Mouse (Mus musculus): ENCODE results near the gene Hcn3. TPM values are rescaled to one million over a fixed set of nuclear protein-coding genes. Genes with fewer than 3 reads are reported as not detected.

Hcn3 gene
- polyA plus RNA-seq, 1 experiment from 2014 or later, result 17.1 TPM

- H3K9ac ChIP-seq (replicated peaks), result no peak overlapping the region
- ATAC-seq (ENCODE audit: low FRiP score, low read depth), result no peak
- H3K4me2 ChIP-seq (replicated peaks), result no peak overlapping the region
- H3K36me3 ChIP-seq, result no peaks in the 10 kb centered on the region
- WGBS, result 86% methylated on average over 7 of the region's 7 CpGs
- H3K27ac ChIP-seq (replicated peaks), result 0 out of 2 replicates have a peak overlapping the region, but pooled peaks have one; percentile 10
- no peak overlapping the region for H3K4me3 ChIP-seq
- peaks cover 7% of the 10 kb centered on the region; the same call in 1 of the 2 replicates for H3K4me1 ChIP-seq
- H3K27me3 ChIP-seq, result peaks cover 21% of the 10 kb centered on the region
- H3K9me3 ChIP-seq, result no peaks in the 10 kb centered on the region
Observed at GRCm38 (mm10) chr3:89133063-89133450, 26.9 kb downstream of the Hcn3 start.

GRCm38 (mm10) chr3:89132285-89133062 is 27.5 kb downstream of the Hcn3 start:
- H3K9me3 ChIP-seq, result no peaks in the 10 kb centered on the region
- H3K36me3 ChIP-seq, result no peaks in the 10 kb centered on the region
- H3K4me3 ChIP-seq, result peak overlapping the region; percentile 34
- peaks cover 21% of the 10 kb centered on the region for H3K27me3 ChIP-seq
- H3K4me2 ChIP-seq (replicated peaks), result peak overlapping the region; percentile 56
- H3K27ac ChIP-seq (replicated peaks), result no peak overlapping the region
- ATAC-seq (ENCODE audit: low FRiP score, low read depth), result no peak
- peaks cover 7% of the 10 kb centered on the region; the same call in 1 of the 2 replicates for H3K4me1 ChIP-seq
- peak overlapping the region; percentile 54 for H3K9ac ChIP-seq (replicated peaks)
- 19% methylated on average over 30 of the region's 30 CpGs for WGBS

GRCm38 (mm10) chr3:89131816-89132215 is 28.2 kb downstream of the Hcn3 start:
- Histone ChIP-seq H3K4me1 (peaks cover 7% of the 10 kb centered on the region; the same call in 1 of the 2 replicates), H3K4me3 (no peak overlapping the region), H3K27ac (replicated peaks) (no peak overlapping the region), H3K9ac (replicated peaks) (no peak overlapping the region), H3K27me3 (peaks cover 21% of the 10 kb centered on the region), H3K4me2 (replicated peaks) (peak overlapping the region; percentile 56), H3K36me3 (no peaks in the 10 kb centered on the region), H3K9me3 (no peaks in the 10 kb centered on the region)
- 54% methylated on average over 4 of the region's 4 CpGs for WGBS
- ATAC-seq (ENCODE audit: low FRiP score, low read depth), result no peak

- peaks cover 15% of the 10 kb centered on the region for H3K27me3 ChIP-seq
- H3K9me3 ChIP-seq, result no peaks in the 10 kb centered on the region
- H3K36me3 ChIP-seq, result no peaks in the 10 kb centered on the region
- H3K9ac ChIP-seq (replicated peaks), result no peak overlapping the region
- H3K4me1 ChIP-seq, result peaks cover 7% of the 10 kb centered on the region; the same call in 1 of the 2 replicates
- H3K4me2 ChIP-seq (replicated peaks), result no peak overlapping the region
- WGBS, result 90% methylated on average over 3 of the region's 3 CpGs
- no peak overlapping the region for H3K4me3 ChIP-seq
- no peak for ATAC-seq (ENCODE audit: low FRiP score, low read depth)
- no peak overlapping the region for H3K27ac ChIP-seq (replicated peaks)
Observed at GRCm38 (mm10) chr3:89129908-89130307, 30.1 kb downstream of the Hcn3 start.

DNA sequence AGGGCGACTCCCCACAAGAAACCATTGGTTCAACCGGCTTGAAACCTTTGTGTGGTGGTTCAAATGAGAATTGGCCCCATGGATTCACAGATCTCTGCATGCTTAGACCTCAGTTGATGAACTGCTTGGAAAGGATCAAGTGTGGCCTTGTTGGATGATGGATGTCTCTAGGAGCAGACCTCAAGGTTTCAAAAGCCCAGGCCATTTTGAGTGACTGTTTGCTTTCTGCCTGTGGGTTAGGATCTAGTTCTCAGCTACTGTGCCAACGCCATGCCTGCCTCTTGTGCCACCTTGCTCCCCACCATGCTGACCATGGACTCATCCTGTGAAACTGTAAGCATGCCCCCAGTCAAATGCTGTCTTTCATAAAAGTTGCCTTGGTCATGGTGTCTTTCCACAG is 34.0 kb downstream of the Hcn3 start:
- H3K9ac ChIP-seq (replicated peaks), result no peak overlapping the region
- WGBS, result 89% methylated on average over 3 of the region's 3 CpGs

GRCm38 (mm10) chr3:89124241-89124640 is 35.8 kb downstream of the Hcn3 start:
- Histone ChIP-seq H3K27ac (replicated peaks) (no peak overlapping the region), H3K27me3 (no peaks in the 10 kb centered on the region), H3K9me3 (no peaks in the 10 kb centered on the region), H3K9ac (replicated peaks) (no peak overlapping the region), H3K4me3 (no peak overlapping the region), H3K36me3 (no peaks in the 10 kb centered on the region), H3K4me1 (no peaks in the 10 kb centered on the region), H3K4me2 (replicated peaks) (no peak overlapping the region)
- 84% methylated on average over 3 of the region's 3 CpGs for WGBS
- ATAC-seq (ENCODE audit: low FRiP score, low read depth), result no peak

More for the DNA sequence above, 34.0 kb downstream of the Hcn3 start:
- H3K4me1 ChIP-seq, result no peaks in the 10 kb centered on the region
- H3K9me3 ChIP-seq, result no peaks in the 10 kb centered on the region
- no peaks in the 10 kb centered on the region for H3K36me3 ChIP-seq
- H3K4me3 ChIP-seq, result no peak overlapping the region
- no peaks in the 10 kb centered on the region for H3K27me3 ChIP-seq
- H3K27ac ChIP-seq (replicated peaks), result no peak overlapping the region
- no peak overlapping the region for H3K4me2 ChIP-seq (replicated peaks)
- ATAC-seq (ENCODE audit: low FRiP score, low read depth), result no peak

DNA sequence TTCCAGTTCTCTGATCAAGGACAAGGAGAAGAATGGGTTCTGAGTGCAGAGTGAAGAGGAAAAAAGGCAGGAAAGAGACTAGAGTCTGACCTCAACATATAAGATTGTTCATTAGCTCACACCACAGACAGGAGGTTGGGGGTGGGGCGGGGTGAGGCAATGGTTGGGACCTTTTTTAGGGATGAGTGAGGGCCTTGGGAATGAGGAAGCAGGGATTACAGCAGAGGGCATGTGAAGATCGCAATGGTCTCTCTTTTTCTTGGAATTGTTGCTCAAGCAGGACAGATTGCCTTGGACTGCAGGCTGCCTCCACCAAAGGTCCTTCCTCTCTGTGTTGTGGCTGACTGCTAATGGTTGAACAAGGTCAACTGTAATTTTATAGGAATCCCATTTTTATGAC is 36.7 kb downstream of the Hcn3 start:
- WGBS, result 82% methylated on average over 2 of the region's 2 CpGs
- Histone ChIP-seq H3K27me3 (no peaks in the 10 kb centered on the region), H3K4me3 (no peak overlapping the region), H3K27ac (replicated peaks) (no peak overlapping the region), H3K36me3 (no peaks in the 10 kb centered on the region), H3K9ac (replicated peaks) (no peak overlapping the region), H3K9me3 (no peaks in the 10 kb centered on the region), H3K4me1 (no peaks in the 10 kb centered on the region), H3K4me2 (replicated peaks) (no peak overlapping the region)
- no peak for ATAC-seq (ENCODE audit: low FRiP score, low read depth)

DNA sequence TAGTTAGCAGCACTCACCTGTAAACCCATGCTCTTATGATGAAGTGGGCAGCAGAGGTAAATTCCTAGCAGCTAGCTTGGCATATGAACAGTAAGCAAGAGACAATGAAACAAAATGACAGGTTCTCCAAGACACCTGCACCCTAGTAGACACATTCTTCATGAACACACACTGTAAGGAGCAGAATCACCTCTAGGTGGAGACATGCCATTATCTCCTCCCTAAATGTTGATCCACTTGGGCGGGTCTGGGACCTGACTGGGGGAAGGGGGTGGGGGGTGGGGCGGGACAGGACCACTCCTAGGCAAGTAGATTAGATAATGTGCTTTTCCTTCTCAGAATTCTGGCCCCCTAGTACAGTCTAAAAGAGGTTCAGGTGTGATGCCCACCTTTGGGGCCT is 44.5 kb downstream of the Hcn3 start:
- no peaks in the 10 kb centered on the region for H3K36me3 ChIP-seq
- H3K9ac ChIP-seq (replicated peaks), result no peak overlapping the region
- H3K4me3 ChIP-seq, result no peak overlapping the region
- no peak overlapping the region for H3K27ac ChIP-seq (replicated peaks)
- WGBS, result 22% methylated on average over 2 of the region's 2 CpGs
- no peaks in the 10 kb centered on the region for H3K27me3 ChIP-seq
- H3K4me2 ChIP-seq (replicated peaks), result no peak overlapping the region
- no peaks in the 10 kb centered on the region for H3K4me1 ChIP-seq
- no peak for ATAC-seq (ENCODE audit: low FRiP score, low read depth)
- no peaks in the 10 kb centered on the region for H3K9me3 ChIP-seq

DNA sequence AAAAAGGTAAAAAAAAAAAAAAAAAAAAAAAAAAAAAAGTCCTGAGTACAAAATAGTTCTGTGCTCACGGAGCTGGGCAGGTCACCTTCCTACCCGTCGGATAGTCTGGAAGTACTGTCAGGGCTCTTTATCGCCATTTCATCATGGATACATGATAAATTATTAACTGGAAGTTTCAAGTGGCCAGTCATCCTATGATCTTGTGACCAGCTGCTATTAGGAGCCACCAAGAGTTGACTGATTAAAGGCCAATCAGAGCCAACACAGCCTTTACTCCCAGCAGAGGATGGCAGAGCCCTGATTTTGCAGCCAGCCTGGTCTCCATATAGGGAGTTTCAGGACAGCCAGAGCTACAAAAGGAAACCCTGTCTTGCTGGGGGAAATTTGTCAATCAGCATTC is 46.9 kb downstream of the Hcn3 start:
- H3K4me3 ChIP-seq, result no peak overlapping the region
- H3K27me3 ChIP-seq, result no peaks in the 10 kb centered on the region
- WGBS, result 94% methylated on average over 4 of the region's 4 CpGs
- no peaks in the 10 kb centered on the region for H3K36me3 ChIP-seq
- H3K4me1 ChIP-seq, result no peaks in the 10 kb centered on the region
- H3K9ac ChIP-seq (replicated peaks), result no peak overlapping the region
- no peak for ATAC-seq (ENCODE audit: low FRiP score, low read depth)
- H3K27ac ChIP-seq (replicated peaks), result no peak overlapping the region
- H3K9me3 ChIP-seq, result no peaks in the 10 kb centered on the region
- no peak overlapping the region for H3K4me2 ChIP-seq (replicated peaks)

- ATAC-seq (ENCODE audit: low FRiP score, low read depth), result no peak
- Histone ChIP-seq H3K36me3 (no peaks in the 10 kb centered on the region), H3K4me2 (replicated peaks) (no peak overlapping the region), H3K27ac (replicated peaks) (no peak overlapping the region), H3K9ac (replicated peaks) (no peak overlapping the region), H3K4me3 (no peak overlapping the region), H3K9me3 (no peaks in the 10 kb centered on the region), H3K4me1 (no peaks in the 10 kb centered on the region), H3K27me3 (no peaks in the 10 kb centered on the region)
- 65% methylated on average over 1 of the region's 1 CpGs for WGBS
Observed at GRCm38 (mm10) chr3:89108146-89108545, 51.9 kb downstream of the Hcn3 start.

DNA sequence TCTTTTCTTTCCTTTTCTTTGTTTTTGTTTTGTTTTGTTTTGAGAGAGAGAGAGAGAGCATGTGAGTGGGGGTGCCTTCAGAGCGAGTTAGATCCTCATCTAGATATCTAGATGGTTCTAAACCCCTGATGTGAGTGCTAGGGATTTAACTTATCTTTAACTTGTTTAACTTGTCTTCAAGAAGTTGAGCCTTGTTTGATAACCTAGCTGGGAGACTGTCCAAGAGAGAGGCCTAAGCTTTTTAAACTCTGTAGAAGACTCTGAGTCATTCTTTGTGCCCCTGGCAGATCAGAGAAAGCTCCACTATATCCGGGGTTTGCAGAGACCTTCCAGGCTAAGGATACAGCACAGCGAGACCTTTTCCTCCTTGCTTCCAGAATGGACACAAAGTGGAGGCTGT is 52.5 kb downstream of the Hcn3 start:
- Histone ChIP-seq H3K36me3 (no peaks in the 10 kb centered on the region), H3K9ac (replicated peaks) (no peak overlapping the region), H3K27ac (replicated peaks) (no peak overlapping the region), H3K4me3 (no peak overlapping the region), H3K4me1 (peaks cover 2% of the 10 kb centered on the region; the same call in 1 of the 2 replicates), H3K27me3 (no peaks in the 10 kb centered on the region), H3K4me2 (replicated peaks) (no peak overlapping the region), H3K9me3 (no peaks in the 10 kb centered on the region)
- no peak for ATAC-seq (ENCODE audit: low FRiP score, low read depth)
- 70% methylated on average over 3 of the region's 3 CpGs for WGBS

- ATAC-seq (ENCODE audit: low FRiP score, low read depth), result no peak
- no peak overlapping the region for H3K27ac ChIP-seq (replicated peaks)
- H3K4me1 ChIP-seq, result peaks cover 5% of the 10 kb centered on the region; the same call in 1 of the 2 replicates
- no peak overlapping the region for H3K4me3 ChIP-seq
- H3K9ac ChIP-seq (replicated peaks), result no peak overlapping the region
- no peaks in the 10 kb centered on the region for H3K36me3 ChIP-seq
- H3K4me2 ChIP-seq (replicated peaks), result no peak overlapping the region
- no peaks in the 10 kb centered on the region for H3K27me3 ChIP-seq
- H3K9me3 ChIP-seq, result no peaks in the 10 kb centered on the region
Observed at GRCm38 (mm10) chr3:89106881-89107280, 53.1 kb downstream of the Hcn3 start.

GRCm38 (mm10) chr3:89103291-89103595 is 56.8 kb downstream of the Hcn3 start:
- WGBS, result 81% methylated on average over 4 of the region's 4 CpGs
- H3K36me3 ChIP-seq, result peaks cover 13% of the 10 kb centered on the region
- no peak for ATAC-seq (ENCODE audit: low FRiP score, low read depth)
- no peak overlapping the region for H3K27ac ChIP-seq (replicated peaks)
- no peak overlapping the region for H3K9ac ChIP-seq (replicated peaks)
- H3K27me3 ChIP-seq, result no peaks in the 10 kb centered on the region
- no peak overlapping the region for H3K4me2 ChIP-seq (replicated peaks)
- H3K9me3 ChIP-seq, result no peaks in the 10 kb centered on the region
- peaks cover 27% of the 10 kb centered on the region for H3K4me1 ChIP-seq
- no peak overlapping the region for H3K4me3 ChIP-seq
